Mouse (Mus musculus): ENCODE data around the gene Ccs.

GRCm38 (mm10) chr19:4820678-4821303, 18.3 kb downstream of the Ccs start:
- peak; percentile 40 for TF ChIP-seq CTCF (IDR thresholded peaks at IDR 0.05; ENCODE audit: low read depth)
- TF ChIP-seq EP300 (IDR thresholded peaks at IDR 0.05; ENCODE audit: low read depth) = no peak

Measured in liver, postnatal 0 days (tissue).